Mouse (Mus musculus) forebrain, embryonic 12.5 days (tissue): ENCODE measurements around the gene Sft2d2. TPM values are rescaled to one million over a fixed set of nuclear protein-coding genes. Genes with fewer than 3 reads are reported as not detected.

Experiments
- ATAC-seq: fragments of 200-750 bp; cut with Nextera tagmentation; 2 replicates; pipeline ENCODE4 v1.8.0; 2017; ENCODE audit warnings: moderate TSS enrichment; ENCODE audit not compliant: low FRiP score
- H3K27ac ChIP-seq: fragments of 300-500 bp; sonication (generic); 2 replicates; pipeline ENCODE4 v1.5.1; 2016; ENCODE audit warnings: mild to moderate bottlenecking
- H3K27me3 ChIP-seq: fragments of 300-500 bp; sonication (generic); 2 replicates; pipeline ENCODE4 v1.6.1; 2016; ENCODE audit warnings: mild to moderate bottlenecking
- H3K36me3 ChIP-seq: fragments of 300-500 bp; sonication (generic); replicated peaks from 2 replicates; pipeline ENCODE4 v1.6.1; 2016; ENCODE audit warnings: mild to moderate bottlenecking
- H3K4me1 ChIP-seq: fragments of 300-500 bp; sonication (generic); 2 replicates; pipeline ENCODE4 v1.6.1; 2016
- H3K4me2 ChIP-seq: fragments of 300-500 bp; sonication (generic); 2 replicates; pipeline ENCODE4 v1.6.1; 2016; ENCODE audit warnings: mild to moderate bottlenecking, moderate library complexity
- H3K4me3 ChIP-seq: fragments of 300-500 bp; sonication (generic); replicated peaks from 2 replicates; pipeline ENCODE4 v1.5.1; 2016; ENCODE audit warnings: mild to moderate bottlenecking
- H3K9ac ChIP-seq: fragments of 300-500 bp; sonication (generic); 2 replicates; pipeline ENCODE4 v1.6.1; 2016; ENCODE audit warnings: mild to moderate bottlenecking
- H3K9me3 ChIP-seq: fragments of 300-500 bp; sonication (generic); 2 replicates; pipeline ENCODE4 v1.6.1; 2016
- WGBS: fragments of 180-500 bp; shearing (Covaris S2); methylation state at CpG from one replicate; pipeline ENCODE4 v1.1.7; 2016; 5-methylcytosine and 5-hydroxymethylcytosine counted together
- polyA plus RNA-seq: library from polyadenylated mRNA; unstranded; fragments of >200 nt; fragmentation: Nextera tagmentation; extraction: Ambion mirVana; gene quantifications from 2 replicates; pipeline ENCODE4 v1.2.1, GENCODE M21; 2016

Sft2d2 gene
- polyA plus RNA-seq, 1 experiment from 2014 or later, result 11.9 TPM

- Histone ChIP-seq H3K36me3 (0 out of 2 replicates have a peak, but pooled peaks cover 3% of the 10 kb centered on the region), H3K27ac (no peak overlapping the region), H3K4me2 (no peak overlapping the region), H3K4me1 (peaks cover 12% of the 10 kb centered on the region), H3K9me3 (no peaks in the 10 kb centered on the region), H3K9ac (no peak overlapping the region), H3K4me3 (no peak overlapping the region), H3K27me3 (no peaks in the 10 kb centered on the region; the same call in 1 of the 2 replicates)
- no peak for ATAC-seq
- 73% methylated on average over 10 of the region's 10 CpGs for WGBS
Observed at GRCm38 (mm10) chr1:165188806-165189580, 5.2 kb downstream of the Sft2d2 start.

GRCm38 (mm10) chr1:165187357-165187756, 6.9 kb downstream of the Sft2d2 start:
- H3K9me3 ChIP-seq, result no peaks in the 10 kb centered on the region
- H3K4me2 ChIP-seq, result no peak overlapping the region
- no peaks in the 10 kb centered on the region for H3K27me3 ChIP-seq
- H3K4me1 ChIP-seq, result peaks cover 8% of the 10 kb centered on the region; the same call in 1 of the 2 replicates
- WGBS, result 55% methylated on average over 5 of the region's 5 CpGs
- peak; percentile 31; the same call in 1 of the 2 replicates for ATAC-seq
- no peak overlapping the region for H3K9ac ChIP-seq
- 0 out of 2 replicates have a peak, but pooled peaks cover 4% of the 10 kb centered on the region for H3K36me3 ChIP-seq
- no peak overlapping the region for H3K27ac ChIP-seq
- no peak overlapping the region for H3K4me3 ChIP-seq

DNA sequence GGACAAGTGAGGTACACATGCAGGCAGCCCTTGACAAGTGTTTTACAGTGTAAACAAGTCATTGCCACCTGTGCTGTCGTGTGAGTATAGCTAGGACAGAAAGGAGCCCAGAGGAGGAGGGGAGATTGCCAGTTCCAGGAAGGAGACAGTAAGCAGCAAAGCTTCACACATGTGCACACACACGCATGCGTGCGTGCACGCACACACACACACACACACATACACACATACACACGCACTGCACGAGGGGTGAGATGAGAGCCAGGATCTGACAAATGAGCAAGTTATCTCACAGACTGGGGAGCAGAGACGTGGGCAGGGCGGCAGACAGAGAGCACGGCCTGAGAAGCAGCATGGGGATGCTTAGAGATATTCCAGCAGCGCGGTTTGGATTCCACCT, 7.7 kb downstream of the Sft2d2 start:
- H3K4me2 ChIP-seq, result no peak overlapping the region
- no peaks in the 10 kb centered on the region for H3K27me3 ChIP-seq
- peak; percentile 9; the same call in 1 of the 2 replicates for ATAC-seq
- 0 out of 2 replicates have a peak, but pooled peaks cover 4% of the 10 kb centered on the region for H3K36me3 ChIP-seq
- H3K27ac ChIP-seq, result 0 out of 2 replicates have a peak overlapping the region, but pooled peaks have one; percentile 14
- H3K4me3 ChIP-seq, result no peak overlapping the region
- WGBS, result 75% methylated on average over 12 of the region's 12 CpGs
- no peaks in the 10 kb centered on the region for H3K9me3 ChIP-seq
- peaks cover 8% of the 10 kb centered on the region; the same call in 1 of the 2 replicates for H3K4me1 ChIP-seq
- no peak overlapping the region for H3K9ac ChIP-seq

GRCm38 (mm10) chr1:165185116-165185515, 9.1 kb downstream of the Sft2d2 start:
- WGBS, result 45% methylated on average over 7 of the region's 7 CpGs
- Histone ChIP-seq H3K27ac (no peak overlapping the region), H3K9ac (no peak overlapping the region), H3K4me1 (peaks cover 8% of the 10 kb centered on the region; the same call in 1 of the 2 replicates), H3K4me3 (no peak overlapping the region), H3K36me3 (0 out of 2 replicates have a peak, but pooled peaks cover 4% of the 10 kb centered on the region), H3K27me3 (no peaks in the 10 kb centered on the region), H3K4me2 (no peak overlapping the region), H3K9me3 (no peaks in the 10 kb centered on the region)
- no peak for ATAC-seq

GRCm38 (mm10) chr1:165184178-165184577, 10.1 kb downstream of the Sft2d2 start:
- WGBS, result 91% methylated on average over 3 of the region's 3 CpGs

GRCm38 (mm10) chr1:165183400-165183799, 10.8 kb downstream of the Sft2d2 start:
- WGBS, result 79% methylated on average over 6 of the region's 6 CpGs
- Histone ChIP-seq H3K4me2 (no peak overlapping the region), H3K9ac (no peak overlapping the region), H3K27me3 (no peaks in the 10 kb centered on the region), H3K4me3 (no peak overlapping the region), H3K9me3 (no peaks in the 10 kb centered on the region), H3K27ac (no peak overlapping the region), H3K36me3 (0 out of 2 replicates have a peak, but pooled peaks cover 4% of the 10 kb centered on the region), H3K4me1 (peaks cover 8% of the 10 kb centered on the region; the same call in 1 of the 2 replicates)
- no peak for ATAC-seq

More at GRCm38 (mm10) chr1:165184178-165184577, 10.1 kb downstream of the Sft2d2 start:
- H3K9ac ChIP-seq, result no peak overlapping the region
- no peaks in the 10 kb centered on the region for H3K9me3 ChIP-seq
- ATAC-seq, result no peak
- H3K36me3 ChIP-seq, result 0 out of 2 replicates have a peak, but pooled peaks cover 4% of the 10 kb centered on the region
- H3K4me2 ChIP-seq, result no peak overlapping the region
- no peak overlapping the region for H3K27ac ChIP-seq
- H3K4me1 ChIP-seq, result peaks cover 8% of the 10 kb centered on the region; the same call in 1 of the 2 replicates
- H3K27me3 ChIP-seq, result no peaks in the 10 kb centered on the region
- H3K4me3 ChIP-seq, result no peak overlapping the region

DNA sequence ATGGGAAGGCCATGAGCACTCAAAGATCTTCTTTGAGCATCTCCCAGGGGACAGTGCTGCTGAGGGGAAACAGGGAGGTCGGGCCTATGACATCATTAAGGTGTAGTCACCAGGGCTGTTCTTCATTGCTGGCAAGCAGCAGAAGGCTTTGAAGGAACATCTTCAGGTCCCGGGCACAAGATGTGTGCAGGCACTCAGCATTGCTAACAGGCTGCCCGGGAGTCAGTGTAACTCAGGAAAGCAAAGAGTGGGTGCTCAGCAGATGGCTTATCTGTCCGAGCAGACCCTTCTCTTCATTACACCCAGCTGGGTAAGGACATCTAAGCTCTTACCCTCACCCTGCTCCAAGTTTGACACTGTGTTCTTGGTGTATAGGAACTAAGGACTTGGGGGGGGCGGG, 14.9 kb downstream of the Sft2d2 start:
- Histone ChIP-seq H3K27ac (no peak overlapping the region), H3K36me3 (peaks cover 7% of the 10 kb centered on the region; the same call in 1 of the 2 replicates), H3K4me3 (no peak overlapping the region), H3K4me2 (no peak overlapping the region), H3K27me3 (no peaks in the 10 kb centered on the region), H3K9ac (no peak overlapping the region), H3K9me3 (no peaks in the 10 kb centered on the region), H3K4me1 (no peaks in the 10 kb centered on the region)
- ATAC-seq, result no peak
- 88% methylated on average over 5 of the region's 5 CpGs for WGBS

GRCm38 (mm10) chr1:165178075-165178474, 16.2 kb downstream of the Sft2d2 start:
- no peaks in the 10 kb centered on the region for H3K9me3 ChIP-seq
- ATAC-seq, result no peak

DNA sequence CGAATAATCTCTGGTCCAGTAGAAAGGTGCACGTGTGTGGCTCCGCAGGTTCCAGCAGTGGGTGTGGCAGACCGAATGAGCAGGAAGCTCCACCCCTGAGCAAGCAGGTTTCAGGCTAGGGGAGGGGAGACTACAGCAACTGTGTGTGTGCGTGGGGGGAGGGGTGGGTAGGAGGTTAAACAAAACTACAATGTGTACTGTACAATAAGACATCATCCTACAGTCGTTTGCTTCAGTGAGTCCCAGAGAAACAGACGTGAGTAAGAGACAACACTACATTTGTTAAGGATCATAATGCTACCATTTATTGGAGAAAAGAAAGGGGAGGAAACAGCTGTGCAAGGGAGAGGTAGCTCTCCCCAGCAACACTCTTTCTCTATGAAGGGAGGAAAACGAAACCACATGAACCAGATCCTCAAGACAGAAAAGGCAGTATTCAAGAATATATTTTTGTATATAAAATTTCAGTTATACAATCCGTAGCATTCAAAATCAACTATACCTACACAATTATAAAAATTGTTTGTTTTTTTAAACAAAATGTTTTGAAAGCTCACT, 20.1 kb downstream of the Sft2d2 start:
- Histone ChIP-seq H3K4me2 (no peak overlapping the region), H3K27ac (no peak overlapping the region), H3K9me3 (no peaks in the 10 kb centered on the region), H3K4me3 (no peak overlapping the region), H3K36me3 (peaks cover 4% of the 10 kb centered on the region; the same call in 1 of the 2 replicates), H3K27me3 (no peaks in the 10 kb centered on the region), H3K9ac (no peak overlapping the region), H3K4me1 (no peaks in the 10 kb centered on the region)
- no peak for ATAC-seq
- WGBS, result 62% methylated on average over 9 of the region's 9 CpGs

More at GRCm38 (mm10) chr1:165178075-165178474, 16.2 kb downstream of the Sft2d2 start:
- H3K4me1 ChIP-seq, result no peaks in the 10 kb centered on the region
- 85% methylated on average over 6 of the region's 6 CpGs for WGBS
- no peak overlapping the region for H3K4me3 ChIP-seq
- H3K4me2 ChIP-seq, result no peak overlapping the region
- no peak overlapping the region for H3K9ac ChIP-seq
- no peaks in the 10 kb centered on the region for H3K27me3 ChIP-seq
- peaks cover 4% of the 10 kb centered on the region; the same call in 1 of the 2 replicates for H3K36me3 ChIP-seq
- H3K27ac ChIP-seq, result no peak overlapping the region

DNA sequence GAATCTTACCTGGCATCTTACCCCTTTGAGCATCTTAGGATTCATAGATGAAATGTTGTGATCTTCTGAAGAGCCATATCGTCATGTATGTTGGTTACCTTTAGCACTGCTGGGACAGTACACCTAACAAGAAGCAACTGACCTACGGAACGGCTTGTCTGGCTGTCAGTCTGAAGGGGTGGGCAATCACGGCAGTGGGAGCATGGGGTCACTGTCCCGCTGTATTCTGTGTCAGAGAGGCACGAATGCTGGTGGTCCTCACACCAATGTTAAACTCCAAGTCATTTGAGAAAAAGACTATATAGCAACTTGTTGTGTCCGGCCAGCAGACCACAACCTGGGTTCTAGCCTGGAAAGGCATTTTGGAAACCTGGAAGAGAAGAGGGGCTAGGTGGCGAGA, 23.0 kb downstream of the Sft2d2 start:
- no peaks in the 10 kb centered on the region for H3K27me3 ChIP-seq
- H3K9me3 ChIP-seq, result no peaks in the 10 kb centered on the region
- no peak overlapping the region for H3K4me3 ChIP-seq
- H3K36me3 ChIP-seq, result no peaks in the 10 kb centered on the region
- WGBS, result 69% methylated on average over 8 of the region's 8 CpGs
- H3K4me2 ChIP-seq, result no peak overlapping the region
- no peak for ATAC-seq
- no peak overlapping the region for H3K9ac ChIP-seq
- H3K4me1 ChIP-seq, result no peaks in the 10 kb centered on the region
- H3K27ac ChIP-seq, result no peak overlapping the region

DNA sequence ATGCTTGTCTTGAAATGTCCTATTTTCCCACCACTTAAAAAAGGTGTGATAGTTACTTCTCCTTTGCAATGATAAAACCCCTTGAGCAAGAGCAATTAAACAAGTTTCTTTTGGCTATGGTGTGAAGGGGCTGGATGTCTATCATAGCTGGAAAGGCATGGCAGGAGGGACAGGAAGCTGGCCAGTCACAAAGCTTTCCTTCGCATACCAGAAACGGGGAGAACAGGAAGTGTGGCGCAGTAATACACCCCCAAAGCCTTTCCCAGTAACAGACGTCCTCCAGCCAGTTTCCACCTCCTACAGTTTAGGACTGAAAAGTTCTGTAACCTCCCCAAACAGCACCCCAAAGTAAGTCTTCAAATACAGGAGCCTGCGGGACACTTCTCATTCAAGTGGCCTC, 24.1 kb downstream of the Sft2d2 start:
- H3K36me3 ChIP-seq, result no peaks in the 10 kb centered on the region
- no peak overlapping the region for H3K9ac ChIP-seq
- H3K27ac ChIP-seq, result no peak overlapping the region
- no peak for ATAC-seq
- H3K4me1 ChIP-seq, result no peaks in the 10 kb centered on the region
- no peaks in the 10 kb centered on the region for H3K27me3 ChIP-seq
- H3K4me2 ChIP-seq, result no peak overlapping the region
- H3K9me3 ChIP-seq, result no peaks in the 10 kb centered on the region
- WGBS, result 85% methylated on average over 5 of the region's 5 CpGs
- H3K4me3 ChIP-seq, result no peak overlapping the region

GRCm38 (mm10) chr1:165169462-165169861, 24.8 kb downstream of the Sft2d2 start:
- H3K4me3 ChIP-seq, result no peak overlapping the region
- H3K27me3 ChIP-seq, result no peaks in the 10 kb centered on the region
- no peaks in the 10 kb centered on the region for H3K4me1 ChIP-seq
- ATAC-seq, result no peak
- no peak overlapping the region for H3K4me2 ChIP-seq
- H3K9me3 ChIP-seq, result no peaks in the 10 kb centered on the region
- H3K27ac ChIP-seq, result no peak overlapping the region
- H3K9ac ChIP-seq, result no peak overlapping the region
- WGBS, result 72% methylated on average over 3 of the region's 3 CpGs
- no peaks in the 10 kb centered on the region for H3K36me3 ChIP-seq
